Mouse (Mus musculus) heart, embryonic 16.5 days (tissue): ENCODE data around the gene Tmem119. TPM values are rescaled to one million over a fixed set of nuclear protein-coding genes. Genes with fewer than 3 reads are reported as not detected.
"Not testable (repeated sequence)": the region's sequence is repeated elsewhere in the genome, so short reads cannot be mapped to it uniquely, and the experiment has no call there.

Experiments used
- ATAC-seq: fragments of 200-750 bp; cut with Nextera tagmentation; replicated peaks from 2 replicates; pipeline ENCODE4 v1.8.0; 2017; ENCODE audit warnings: moderate number of reproducible peaks; ENCODE audit not compliant: insufficient read depth, low FRiP score; ENCODE audit errors: extremely low read depth
- H3K27ac ChIP-seq: fragments of 300-500 bp; sonication (generic); 2 replicates; pipeline ENCODE4 v1.5.1; 2014; ENCODE audit warnings: mild to moderate bottlenecking, low read length, control low read depth, moderate library complexity
- H3K27me3 ChIP-seq: fragments of 300-500 bp; sonication (generic); 2 replicates; pipeline ENCODE4 v1.6.1; 2014; ENCODE audit warnings: low read length, mixed read lengths; ENCODE audit not compliant: control insufficient read depth, insufficient read depth
- H3K36me3 ChIP-seq: fragments of 300-500 bp; sonication (generic); 2 replicates; pipeline ENCODE4 v1.6.1; 2014; ENCODE audit not compliant: control insufficient read depth, insufficient read depth
- H3K4me1 ChIP-seq: fragments of 300-500 bp; sonication (generic); 2 replicates; pipeline ENCODE4 v1.6.1; 2014; ENCODE audit warnings: low read length, mixed read lengths; ENCODE audit not compliant: control insufficient read depth, insufficient read depth
- H3K4me2 ChIP-seq: fragments of 300-500 bp; sonication (generic); 2 replicates; pipeline ENCODE4 v1.6.1; 2014; ENCODE audit warnings: low read depth, mild to moderate bottlenecking, control low read depth, low read length
- H3K4me3 ChIP-seq: fragments of 300-500 bp; sonication (generic); 2 replicates; pipeline ENCODE4 v1.5.1; 2014; ENCODE audit warnings: mild to moderate bottlenecking, control low read depth, low read length
- H3K9ac ChIP-seq: fragments of 300-500 bp; sonication (generic); 2 replicates; pipeline ENCODE4 v1.6.1; 2014; ENCODE audit warnings: low read length, control low read depth
- H3K9me3 ChIP-seq: fragments of 300-500 bp; sonication (generic); replicated peaks from 2 replicates; pipeline ENCODE4 v1.6.1; 2016; ENCODE audit warnings: low read length; ENCODE audit not compliant: control insufficient read depth
- WGBS: fragments of 180-500 bp; shearing (Covaris S2); extraction: QIAGEN DNeasy Blood & Tissue Kit; methylation state at CpG from one replicate; pipeline ENCODE4 v1.1.7; 2014; 5-methylcytosine and 5-hydroxymethylcytosine counted together
- polyA plus RNA-seq: library from polyadenylated mRNA; unstranded; fragments of >200 nt; fragmentation: Nextera tagmentation; extraction: Ambion mirVana; gene quantifications from 2 replicates; pipeline ENCODE4 v1.2.1, GENCODE M21; 2015

Gene Tmem119
- polyA plus RNA-seq, 1 experiment from 2014 or later = 22.4 TPM

- ATAC-seq, H3K4me1 ChIP-seq, H3K27ac ChIP-seq, H3K9ac ChIP-seq, H3K4me2 ChIP-seq, H3K9me3 ChIP-seq, H3K4me3 ChIP-seq, H3K27me3 ChIP-seq: not testable (repeated sequence)
- peaks cover 29% of the 10 kb centered on the region for H3K36me3 ChIP-seq
- 84% methylated on average over 8 of the region's 8 CpGs for WGBS
Measured at GRCm38 (mm10) chr5:113777728-113778127, 22.6 kb downstream of the Tmem119 start.

GRCm38 (mm10) chr5:113776896-113777226 is 23.5 kb downstream of the Tmem119 start:
- Histone ChIP-seq H3K27ac (no peak overlapping the region; the same call in 1 of the 2 replicates), H3K9me3 (no peaks in the 10 kb centered on the region), H3K4me3 (no peak overlapping the region), H3K4me1 (peaks cover 10% of the 10 kb centered on the region), H3K36me3 (peaks cover 29% of the 10 kb centered on the region), H3K9ac (no peak overlapping the region), H3K27me3 (no peaks in the 10 kb centered on the region), H3K4me2 (no peak overlapping the region)
- ATAC-seq = no peak
- WGBS = 87% methylated on average over 8 of the region's 8 CpGs

GRCm38 (mm10) chr5:113776128-113776895 is 24.0 kb downstream of the Tmem119 start:
- no peak overlapping the region for H3K4me3 ChIP-seq
- no peak for ATAC-seq
- H3K36me3 ChIP-seq = peaks cover 29% of the 10 kb centered on the region
- H3K27me3 ChIP-seq = no peaks in the 10 kb centered on the region
- H3K27ac ChIP-seq = no peak overlapping the region; the same call in 1 of the 2 replicates
- no peak overlapping the region for H3K4me2 ChIP-seq
- WGBS = 84% methylated on average over 15 of the region's 15 CpGs
- no peak overlapping the region for H3K9ac ChIP-seq
- no peaks in the 10 kb centered on the region for H3K9me3 ChIP-seq
- peaks cover 10% of the 10 kb centered on the region for H3K4me1 ChIP-seq

- peaks cover 11% of the 10 kb centered on the region for H3K4me1 ChIP-seq
- no peaks in the 10 kb centered on the region for H3K9me3 ChIP-seq
- no peak overlapping the region for H3K27ac ChIP-seq
- no peak overlapping the region for H3K9ac ChIP-seq
- ATAC-seq = no peak
- H3K36me3 ChIP-seq = peaks cover 29% of the 10 kb centered on the region
- no peak overlapping the region for H3K4me3 ChIP-seq
- 91% methylated on average over 10 of the region's 10 CpGs for WGBS
- no peak overlapping the region for H3K4me2 ChIP-seq
- no peaks in the 10 kb centered on the region for H3K27me3 ChIP-seq
Measured at GRCm38 (mm10) chr5:113775585-113775984, 24.7 kb downstream of the Tmem119 start.

- no peaks in the 10 kb centered on the region for H3K9me3 ChIP-seq
- H3K36me3 ChIP-seq = peaks cover 29% of the 10 kb centered on the region
- no peak for ATAC-seq
- 2% methylated on average over 7 of the region's 7 CpGs for WGBS
- peak overlapping the region; percentile 97 for H3K4me2 ChIP-seq
- no peaks in the 10 kb centered on the region for H3K27me3 ChIP-seq
- H3K4me3 ChIP-seq = peak overlapping the region; percentile 99
- H3K9ac ChIP-seq = peak overlapping the region; percentile 83
- H3K4me1 ChIP-seq = peaks cover 22% of the 10 kb centered on the region
- H3K27ac ChIP-seq = peak overlapping the region; percentile 37; the same call in 1 of the 2 replicates
Measured at GRCm38 (mm10) chr5:113773664-113774063, 26.7 kb downstream of the Tmem119 start.

GRCm38 (mm10) chr5:113772905-113773519 is 27.3 kb downstream of the Tmem119 start:
- Histone ChIP-seq H3K9me3 (no peaks in the 10 kb centered on the region), H3K4me3 (peak overlapping the region; percentile 99), H3K27ac (peak overlapping the region; percentile 37; the same call in 1 of the 2 replicates), H3K4me1 (peaks cover 22% of the 10 kb centered on the region), H3K36me3 (peaks cover 32% of the 10 kb centered on the region), H3K4me2 (peak overlapping the region; percentile 97), H3K9ac (peak overlapping the region; percentile 83), H3K27me3 (no peaks in the 10 kb centered on the region)
- ATAC-seq = peak; percentile 5
- 2% methylated on average over 36 of the region's 38 CpGs for WGBS

GRCm38 (mm10) chr5:113772450-113772895 is 27.8 kb downstream of the Tmem119 start, which contains the start of the genes Sart3 and Iscu:
Gene Sart3 (minus strand): TSS chr5:113772510.
Gene Iscu (plus strand): TSS chr5:113772748.
- peak within 1 kb of the TSS; percentile 97 for H3K9ac ChIP-seq
- H3K27ac ChIP-seq = peak within 1 kb of the TSS; percentile 95
- peak within 1 kb of the TSS; percentile 97 for H3K4me2 ChIP-seq
- H3K36me3 ChIP-seq = peaks cover 36% of the 10 kb centered on the region
- peak within 1 kb of the TSS; percentile 99 for H3K4me3 ChIP-seq
- peaks cover 22% of the 10 kb centered on the region for H3K4me1 ChIP-seq
- under 1% methylated on average over 49 of the region's 49 CpGs for whole genome bisulfite sequencing
- H3K27me3 ChIP-seq = no peaks in the 10 kb centered on the region
- peak; percentile 85 for ATAC-seq
- no peaks in the 10 kb centered on the region for H3K9me3 ChIP-seq

GRCm38 (mm10) chr5:113771213-113772162 is 28.8 kb downstream of the Tmem119 start:
- H3K27me3 ChIP-seq = no peaks in the 10 kb centered on the region
- ATAC-seq = peak; percentile 82
- peak overlapping the region; percentile 97 for H3K4me2 ChIP-seq
- peaks cover 34% of the 10 kb centered on the region for H3K36me3 ChIP-seq
- WGBS = under 1% methylated on average over 81 of the region's 97 CpGs
- no peaks in the 10 kb centered on the region for H3K9me3 ChIP-seq
- peak overlapping the region; percentile 99 for H3K4me3 ChIP-seq
- H3K9ac ChIP-seq = peak overlapping the region; percentile 97
- H3K4me1 ChIP-seq = peaks cover 22% of the 10 kb centered on the region
- peak overlapping the region; percentile 95 for H3K27ac ChIP-seq
